ENCODE assay signal across 21 mouse cellular contexts in genomic region chr13:35316772-35317171, GRCm38 (mm10).
A peak's percentile ranks its signal among the peaks of the same experiment; 100 is the strongest.
DNase-seq lines count a peak whose midpoint lies in the region; TF ChIP-seq lines count a peak whose summit lies in the region.
"Had no signal": no experiment of that assay in that cellular context is flagged by ENCODE, and none has a peak within 500 bp of the region (broad histone marks: within the 10 kb centered on the region; RNA-seq: fewer than 3 reads in every experiment).

No protein-coding gene starts in this region.

- TF ChIP-seq CTCF in layer of hippocampus, adult 2 months (conservative IDR thresholded peaks at IDR 0.05): peak; percentile 33

- peak; percentile 5 to 6 for DNase-seq in cerebellum, postnatal 10 days
- DNase-seq in cerebellum, adult 11-12 months: no peak
- no peak for DNase-seq in layer of hippocampus, adult 2 months (ENCODE audit: low spot score in 2 of 2)
- DNase-seq in layer of hippocampus, adult 9-10 months (ENCODE audit: low spot score): no peak
- DNase-seq in A20 (ENCODE audit: low read depth, low spot score): peak; percentile 7
- peak; percentile 21 for DNase-seq in R1 (ENCODE audit: low read depth, low spot score)
- no peak for DNase-seq in left cerebral cortex, adult 11 months (ENCODE audit: low spot score)
- DNase-seq: adrenal gland, postnatal 25 days; cerebellum, adult 11 months; cerebellum, postnatal 14 days; gastrocnemius, postnatal 36 days; heart, postnatal 36 days; kidney, postnatal 4 days; lung, postnatal 14 days; thymus, adult 2 months; thymus, postnatal 4 days had no signal

- no peak overlapping the region for H3K4me3 ChIP-seq in layer of hippocampus, adult 2 months
- H3K4me3 ChIP-seq: forebrain, embryonic 10.5 days; heart, embryonic 15.5 days; hindbrain, embryonic 13.5 days; liver, embryonic 15.5 days; midbrain, embryonic 13.5 days had no signal

- no peak overlapping the region for H3K27ac ChIP-seq in layer of hippocampus, adult 2 months
- H3K27ac ChIP-seq: forebrain, embryonic 10.5 days; heart, embryonic 15.5 days; hindbrain, embryonic 13.5 days; liver, embryonic 15.5 days; midbrain, embryonic 13.5 days had no signal

Comparison
In these comparisons a context has a peak if more than half of its experiments do, and no peak if none do; other contexts are left out.
1. DNase-seq: peak in cerebellum, postnatal 10 days (2 of 2), A20 (single experiment) and R1 (single experiment); none in cerebellum, adult 11-12 months (single experiment), layer of hippocampus, adult 2 months (0 of 2), layer of hippocampus, adult 9-10 months (single experiment) and left cerebral cortex, adult 11 months (single experiment).